ENCODE assay signal across 10 mouse cellular contexts in the genomic region with DNA sequence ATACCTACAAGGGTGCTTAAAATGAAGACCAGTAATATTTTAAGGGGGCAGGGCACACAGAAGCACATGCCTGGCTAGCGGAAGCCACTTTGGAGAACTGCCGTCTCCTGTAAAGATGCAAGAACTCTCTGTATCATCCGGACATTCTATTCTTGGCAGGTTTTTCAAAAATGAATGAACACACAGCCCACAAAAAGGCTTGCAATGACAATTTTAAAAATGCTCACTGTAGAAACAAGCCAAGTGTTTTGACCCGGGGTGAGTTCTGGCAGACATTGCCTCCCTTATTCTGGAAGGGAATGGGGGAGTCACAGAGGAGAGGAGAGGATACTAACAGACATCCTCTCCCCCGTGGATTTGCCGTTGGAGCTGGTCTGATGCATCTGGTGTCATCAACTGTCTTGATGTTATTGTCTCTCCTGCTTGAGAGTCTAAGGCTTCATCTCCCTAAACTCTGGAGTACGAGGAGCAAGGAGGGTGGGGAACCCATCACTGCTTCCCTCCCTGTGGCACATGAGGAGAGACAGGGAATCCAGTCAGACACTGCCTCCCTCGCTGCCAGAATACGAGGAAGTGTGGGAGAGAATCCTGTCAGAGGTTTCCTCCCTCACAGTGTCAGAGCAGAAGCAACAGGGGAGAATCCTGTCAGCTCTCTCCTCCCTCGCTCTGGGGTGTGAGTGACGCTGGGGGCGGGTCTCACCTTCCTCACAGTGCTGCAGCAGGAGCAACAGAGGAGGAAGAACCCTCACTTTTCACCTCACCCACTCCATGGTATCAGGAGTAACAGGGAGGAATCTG. TPM values are rescaled to one million over a fixed set of nuclear protein-coding genes. Genes with fewer than 3 reads are reported as not detected.
DNase-seq lines count a peak whose midpoint lies in the region; ATAC-seq and TF ChIP-seq lines count a peak whose summit lies in the region.
"Had no signal": no experiment of that assay in that cellular context is flagged by ENCODE, and none has a peak within 500 bp of the region (broad histone marks: within the 10 kb centered on the region; RNA-seq: fewer than 3 reads in every experiment).

No protein-coding gene starts in this region.

- no peak for TF ChIP-seq CTCF in gastrocnemius, adult 2 months (IDR thresholded peaks at IDR 0.05)

- no peak for ATAC-seq in heart, embryonic 11.5 days (replicated peaks; ENCODE audit: insufficient number of reproducible peaks, low FRiP score, low TSS enrichment)
- peak; percentile 61 for ATAC-seq in kidney, embryonic 15.5 days (replicated peaks; ENCODE audit: low FRiP score)

- H3K27me3 ChIP-seq in heart, embryonic 11.5 days (ENCODE audit: control insufficient read depth, insufficient read depth, low read length), result peaks cover 4% of the 10 kb centered on the region; the same call in 1 of the 2 replicates
- H3K27me3 ChIP-seq in kidney, embryonic 15.5 days, result no peaks in the 10 kb centered on the region
- H3K27me3 ChIP-seq: stomach, embryonic 15.5 days had no signal

- intact Hi-C loops in heart, postnatal 25 days (cut with DNase I), result no loop called here
- intact Hi-C loops in gastrocnemius, adult 2 months (cut with DNase I), result no loop called here

- H3K27ac ChIP-seq in heart, embryonic 11.5 days (ENCODE audit: low read depth, low read length), result no peak overlapping the region
- peak overlapping the region; percentile 56 for H3K27ac ChIP-seq in kidney, embryonic 15.5 days
- H3K27ac ChIP-seq in gastrocnemius, adult 2 months, result no peak overlapping the region
- H3K27ac ChIP-seq: liver, embryonic 15.5 days; stomach, embryonic 15.5 days had no signal

- no peak overlapping the region for H3K9ac ChIP-seq in heart, embryonic 11.5 days (ENCODE audit: low read depth, low read length)
- H3K9ac ChIP-seq in kidney, embryonic 15.5 days, result no peak overlapping the region
- H3K9ac ChIP-seq: liver, embryonic 15.5 days; stomach, embryonic 15.5 days had no signal

- no peak for DNase-seq in heart, postnatal 25 days (ENCODE audit: low spot score)
- DNase-seq in ovary, postnatal 14 days (ENCODE audit: low spot score), result peak; percentile 14
- no peak for DNase-seq in ovary, adult 18-20 months (ENCODE audit: low spot score)
- peak; percentile 21 for DNase-seq in skeletal muscle tissue, adult 2 months (ENCODE audit: low read depth, low spot score)
- DNase-seq in gastrocnemius, adult 2 months, result no peak
- no peak for DNase-seq in gastrocnemius, adult 8-10 months (ENCODE audit: low spot score in 2 of 2)

- no peaks in the 10 kb centered on the region for H3K36me3 ChIP-seq in heart, embryonic 11.5 days (ENCODE audit: control insufficient read depth, insufficient read depth, low read length)
- no peaks in the 10 kb centered on the region for H3K36me3 ChIP-seq in kidney, embryonic 15.5 days
- H3K36me3 ChIP-seq: liver, embryonic 15.5 days; stomach, embryonic 15.5 days had no signal

- H3K4me2 ChIP-seq in heart, embryonic 11.5 days, result peak overlapping the region; percentile 27
- peak overlapping the region; percentile 31 for H3K4me2 ChIP-seq in kidney, embryonic 15.5 days
- H3K4me2 ChIP-seq: liver, embryonic 15.5 days; stomach, embryonic 15.5 days had no signal

- no peaks in the 10 kb centered on the region for H3K4me1 ChIP-seq in heart, embryonic 11.5 days (ENCODE audit: control insufficient read depth, insufficient read depth, low read length)
- peaks cover 34% of the 10 kb centered on the region for H3K4me1 ChIP-seq in kidney, embryonic 15.5 days
- H3K4me1 ChIP-seq: stomach, embryonic 15.5 days had no signal

- 25% methylated on average over 12 of the region's 12 CpGs for WGBS in heart, embryonic 11.5 days (ENCODE audit: insufficient replicate concordance)
- 19% methylated on average over 12 of the region's 12 CpGs for WGBS in kidney, embryonic 15.5 days

- no peaks in the 10 kb centered on the region for H3K9me3 ChIP-seq in heart, embryonic 11.5 days (replicated peaks; ENCODE audit: control insufficient read depth, low read length)
- H3K9me3 ChIP-seq in kidney, embryonic 15.5 days (replicated peaks), result no peaks in the 10 kb centered on the region
- H3K9me3 ChIP-seq: liver, embryonic 15.5 days; stomach, embryonic 15.5 days had no signal

- no peak overlapping the region for H3K4me3 ChIP-seq in heart, embryonic 11.5 days (ENCODE audit: low read depth, low read length)
- 0 out of 2 replicates have a peak overlapping the region, but pooled peaks have one; percentile 8 for H3K4me3 ChIP-seq in kidney, embryonic 15.5 days (replicated peaks)
- H3K4me3 ChIP-seq in gastrocnemius, adult 2 months, result no peak overlapping the region
- H3K4me3 ChIP-seq: liver, embryonic 15.5 days; stomach, embryonic 15.5 days had no signal

RNA-seq across cellular contexts. Expression of gene Galnt9, which starts 54.3 kb away (rescaled TPM):
- not detected in 2 replicates for polyA plus RNA-seq in heart, embryonic 11.5 days (2014; fragmentation: Nextera tagmentation; extraction: Ambion mirVana)
- not detected for total RNA-seq in heart, postnatal 25 days (2021)
- polyA plus RNA-seq in kidney, embryonic 15.5 days (2015; fragmentation: Nextera tagmentation; extraction: Ambion mirVana), result 0.40 and 0.51 TPM in 2 replicates
- not detected for total RNA-seq in gastrocnemius, adult 2 months (2021)
- not detected for total RNA-seq in gastrocnemius, adult 8-10 months (2022)

RNA-seq across cellular contexts. Expression of gene Noc4l, which starts 54.7 kb away (rescaled TPM):
- polyA plus RNA-seq in heart, embryonic 11.5 days (2014; fragmentation: Nextera tagmentation; extraction: Ambion mirVana), result 35.8 and 41.7 TPM in 2 replicates
- total RNA-seq in heart, postnatal 25 days (2021), result 10 to 100 TPM; 11.8 to 12.3 TPM
- 54.0 and 62.4 TPM in 2 replicates for polyA plus RNA-seq in kidney, embryonic 15.5 days (2015; fragmentation: Nextera tagmentation; extraction: Ambion mirVana)
- 10 to 100 TPM; 15.1 to 15.6 TPM for total RNA-seq in gastrocnemius, adult 2 months (2021)
- total RNA-seq in gastrocnemius, adult 8-10 months (2022), result 10 to 100 TPM; 14.3 to 16.9 (median 15.0) TPM

RNA-seq across cellular contexts. Expression of gene Ddx51, which starts 54.8 kb away (rescaled TPM):
- 18.0 and 22.0 TPM in 2 replicates for polyA plus RNA-seq in heart, embryonic 11.5 days (2014; fragmentation: Nextera tagmentation; extraction: Ambion mirVana)
- total RNA-seq in heart, postnatal 25 days (2021), result 1 to 10 TPM; 8.6 to 9.7 TPM
- 23.7 and 28.2 TPM in 2 replicates for polyA plus RNA-seq in kidney, embryonic 15.5 days (2015; fragmentation: Nextera tagmentation; extraction: Ambion mirVana)
- total RNA-seq in gastrocnemius, adult 2 months (2021), result 1 to 10 TPM; 7.3 to 9.4 TPM
- total RNA-seq in gastrocnemius, adult 8-10 months (2022), result 1 to 10 TPM; 5.7 to 9.7 (median 7.3) TPM

Comparison
In these comparisons a context has a peak if more than half of its experiments do, and no peak if none do; other contexts are left out.
1. DNase-seq: peak in ovary, postnatal 14 days (single experiment) and skeletal muscle tissue, adult 2 months (single experiment); none in heart, postnatal 25 days (single experiment), ovary, adult 18-20 months (single experiment), gastrocnemius, adult 2 months (single experiment) and gastrocnemius, adult 8-10 months (0 of 2).